Mouse (Mus musculus): ENCODE measurements at regions not wholly inside any gene's neighbourhood (a gene's known extent, or its start where the extent isn't known, plus 50 kb on each side); places are given as distances from the start of the nearest gene placed in this dataset.

DNA sequence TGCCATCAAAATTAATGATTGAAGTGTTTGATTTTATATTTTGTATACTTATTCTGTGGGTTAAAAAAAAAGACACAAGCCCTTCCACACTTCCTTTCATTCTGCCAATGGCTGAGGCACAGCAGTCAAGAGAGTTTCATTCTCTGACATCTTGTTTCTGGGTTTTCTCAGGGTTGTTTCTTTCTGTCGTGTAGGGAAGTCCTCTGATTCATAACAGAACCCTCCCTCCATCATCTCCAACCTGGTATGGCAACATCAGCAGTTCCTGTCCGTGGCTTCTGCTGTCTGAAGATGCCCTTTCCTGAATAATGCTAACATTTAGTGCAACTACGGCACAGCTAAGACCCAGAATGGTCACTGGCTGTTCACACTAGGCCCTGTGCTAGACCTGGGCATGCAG, 167.3 kb downstream of the Hs3st3b1 start:
- no peaks in the 10 kb centered on the region for H3K36me3 ChIP-seq (ENCODE audit: control insufficient read depth, insufficient read depth, low read length)
- H3K4me1 ChIP-seq (replicated peaks; ENCODE audit: control insufficient read depth, insufficient read depth, low read length): no peaks in the 10 kb centered on the region
- no peak overlapping the region for H3K27ac ChIP-seq (ENCODE audit: low read length)
- ATAC-seq (ENCODE audit: low read depth): no peak
- no peaks in the 10 kb centered on the region for H3K9me3 ChIP-seq (ENCODE audit: control insufficient read depth, low read length)
- H3K4me3 ChIP-seq (ENCODE audit: low read length): no peak overlapping the region
- no peak overlapping the region for H3K9ac ChIP-seq (ENCODE audit: low read length)
- 70% methylated on average over 3 of the region's 3 CpGs for WGBS
- H3K27me3 ChIP-seq (ENCODE audit: control insufficient read depth, insufficient read depth, low read depth, low read length): peaks cover 3% of the 10 kb centered on the region; the same call in 1 of the 2 replicates
- H3K4me2 ChIP-seq (ENCODE audit: low read depth, low read length): no peak overlapping the region

DNA sequence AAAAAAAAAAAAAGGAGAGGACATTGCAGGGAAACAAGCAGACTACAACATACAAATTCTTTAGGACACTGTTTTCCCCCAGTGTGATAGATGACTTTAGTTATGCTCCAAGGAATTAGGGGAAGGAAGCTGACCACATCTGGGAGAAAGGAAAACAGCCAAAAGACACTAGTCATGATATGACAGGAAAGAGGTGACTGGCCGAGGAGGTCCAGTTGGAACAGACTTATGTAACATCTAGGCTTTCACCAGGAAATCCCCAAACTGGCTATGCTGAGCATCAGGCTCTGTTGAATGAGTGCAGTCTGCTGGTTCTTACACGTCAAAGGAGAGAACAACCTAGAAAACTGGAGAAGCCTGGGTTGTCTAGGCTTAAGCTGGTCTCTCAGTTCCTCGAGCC, 163.8 kb downstream of the Hs3st3b1 start:
- peak; percentile 80 for ATAC-seq (ENCODE audit: low read depth)
- 40% methylated on average over 3 of the region's 3 CpGs for WGBS

GRCm38 (mm10) chr11:63761561-63761960, 160.5 kb downstream of the Hs3st3b1 start:
- no peaks in the 10 kb centered on the region for H3K36me3 ChIP-seq (ENCODE audit: control insufficient read depth, insufficient read depth, low read length)
- H3K4me1 ChIP-seq (replicated peaks; ENCODE audit: control insufficient read depth, insufficient read depth, low read length): no peaks in the 10 kb centered on the region
- peaks cover 3% of the 10 kb centered on the region; the same call in 1 of the 2 replicates for H3K27me3 ChIP-seq (ENCODE audit: control insufficient read depth, insufficient read depth, low read depth, low read length)
- H3K9me3 ChIP-seq (ENCODE audit: control insufficient read depth, low read length): no peaks in the 10 kb centered on the region
- no peak overlapping the region for H3K4me2 ChIP-seq (ENCODE audit: low read depth, low read length)
- H3K27ac ChIP-seq (ENCODE audit: low read length): no peak overlapping the region
- ATAC-seq (ENCODE audit: low read depth): no peak
- H3K4me3 ChIP-seq (ENCODE audit: low read length): no peak overlapping the region
- H3K9ac ChIP-seq (ENCODE audit: low read length): no peak overlapping the region
- WGBS: 79% methylated on average over 6 of the region's 6 CpGs

More for the DNA sequence above, 163.8 kb downstream of the Hs3st3b1 start:
- Histone ChIP-seq H3K27ac (ENCODE audit: low read length) (no peak overlapping the region), H3K36me3 (ENCODE audit: control insufficient read depth, insufficient read depth, low read length) (no peaks in the 10 kb centered on the region), H3K9ac (ENCODE audit: low read length) (no peak overlapping the region), H3K4me1 (replicated peaks; ENCODE audit: control insufficient read depth, insufficient read depth, low read length) (no peaks in the 10 kb centered on the region), H3K4me3 (ENCODE audit: low read length) (no peak overlapping the region), H3K9me3 (ENCODE audit: control insufficient read depth, low read length) (no peaks in the 10 kb centered on the region), H3K4me2 (ENCODE audit: low read depth, low read length) (no peak overlapping the region), H3K27me3 (ENCODE audit: control insufficient read depth, insufficient read depth, low read depth, low read length) (peaks cover 3% of the 10 kb centered on the region; the same call in 1 of the 2 replicates)

DNA sequence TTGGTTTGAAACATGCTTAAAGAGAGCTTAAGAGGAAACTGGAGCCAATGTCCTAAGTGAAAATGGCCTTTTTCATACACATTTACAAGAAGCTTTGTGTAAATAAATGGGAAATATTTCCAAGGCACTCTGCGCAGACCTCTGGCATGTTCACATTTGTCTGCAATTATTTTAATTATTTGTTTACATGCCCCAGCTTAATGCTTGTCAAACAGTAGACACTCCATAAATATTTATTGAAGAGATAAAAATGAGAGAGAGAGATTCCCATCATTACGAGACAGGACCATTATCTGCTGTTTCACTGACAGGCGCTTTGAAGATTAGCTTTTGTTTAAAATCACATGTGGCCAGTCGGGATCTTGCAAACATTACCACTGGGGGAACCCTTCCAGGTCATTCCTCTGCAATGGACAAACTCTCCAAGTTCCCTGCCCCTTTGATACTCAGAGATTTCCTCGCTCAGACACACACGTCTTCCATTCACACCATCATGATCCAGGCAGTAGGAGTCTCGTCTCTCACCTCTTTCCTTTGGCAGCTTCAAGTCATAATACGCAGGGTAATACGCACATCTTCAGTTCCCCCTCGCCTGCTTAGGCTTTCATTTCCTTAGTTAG, 154.3 kb downstream of the Hs3st3b1 start:
- H3K4me3 ChIP-seq (ENCODE audit: low read length): no peak overlapping the region
- peak; percentile 88 for ATAC-seq (ENCODE audit: low read depth)
- 21% methylated on average over 10 of the region's 10 CpGs for WGBS
- no peak overlapping the region for H3K4me2 ChIP-seq (ENCODE audit: low read depth, low read length)
- H3K36me3 ChIP-seq (ENCODE audit: control insufficient read depth, insufficient read depth, low read length): no peaks in the 10 kb centered on the region
- H3K9ac ChIP-seq (ENCODE audit: low read length): no peak overlapping the region
- H3K9me3 ChIP-seq (ENCODE audit: control insufficient read depth, low read length): no peaks in the 10 kb centered on the region; the same call in 1 of the 2 replicates
- H3K27me3 ChIP-seq (ENCODE audit: control insufficient read depth, insufficient read depth, low read depth, low read length): no peaks in the 10 kb centered on the region; the same call in 1 of the 2 replicates
- H3K27ac ChIP-seq (ENCODE audit: low read length): no peak overlapping the region
- peaks cover 4% of the 10 kb centered on the region; the same call in 1 of the 2 replicates for H3K4me1 ChIP-seq (replicated peaks; ENCODE audit: control insufficient read depth, insufficient read depth, low read length)

DNA sequence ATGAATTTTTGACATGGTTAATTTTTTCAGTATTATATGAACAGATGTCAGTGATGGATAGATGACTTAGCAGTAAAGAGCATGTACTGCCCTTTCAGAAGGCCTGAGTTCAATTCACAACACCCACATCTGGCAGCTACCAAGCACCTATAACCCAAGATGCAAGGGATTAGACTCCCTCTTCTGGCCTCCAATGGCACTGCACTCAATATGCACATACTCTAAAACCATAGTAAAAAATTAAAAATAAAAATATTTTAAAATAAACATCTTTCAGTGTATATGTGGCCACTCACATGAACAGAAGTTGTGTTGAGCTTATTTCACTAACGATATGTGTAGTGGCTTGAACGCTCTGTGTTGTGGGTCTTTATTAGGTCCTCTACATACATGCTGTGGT, 152.4 kb downstream of the Hs3st3b1 start:
- Histone ChIP-seq H3K9ac (ENCODE audit: low read length) (no peak overlapping the region), H3K4me3 (ENCODE audit: low read length) (no peak overlapping the region), H3K4me2 (ENCODE audit: low read depth, low read length) (no peak overlapping the region), H3K27ac (ENCODE audit: low read length) (no peak overlapping the region), H3K9me3 (ENCODE audit: control insufficient read depth, low read length) (no peaks in the 10 kb centered on the region; the same call in 1 of the 2 replicates), H3K27me3 (ENCODE audit: control insufficient read depth, insufficient read depth, low read depth, low read length) (no peaks in the 10 kb centered on the region; the same call in 1 of the 2 replicates), H3K4me1 (replicated peaks; ENCODE audit: control insufficient read depth, insufficient read depth, low read length) (peaks cover 4% of the 10 kb centered on the region; the same call in 1 of the 2 replicates), H3K36me3 (ENCODE audit: control insufficient read depth, insufficient read depth, low read length) (no peaks in the 10 kb centered on the region)
- WGBS: 97% methylated on average over 2 of the region's 2 CpGs
- ATAC-seq (ENCODE audit: low read depth): no peak

- no peak for ATAC-seq (ENCODE audit: low read depth)
- Histone ChIP-seq H3K36me3 (ENCODE audit: control insufficient read depth, insufficient read depth, low read length) (no peaks in the 10 kb centered on the region), H3K9ac (ENCODE audit: low read length) (no peak overlapping the region), H3K27ac (ENCODE audit: low read length) (no peak overlapping the region), H3K27me3 (ENCODE audit: control insufficient read depth, insufficient read depth, low read depth, low read length) (peaks cover 4% of the 10 kb centered on the region; the same call in 1 of the 2 replicates), H3K4me2 (ENCODE audit: low read depth, low read length) (no peak overlapping the region), H3K4me3 (ENCODE audit: low read length) (no peak overlapping the region), H3K9me3 (ENCODE audit: control insufficient read depth, low read length) (no peaks in the 10 kb centered on the region), H3K4me1 (replicated peaks; ENCODE audit: control insufficient read depth, insufficient read depth, low read length) (no peaks in the 10 kb centered on the region)
- WGBS: 46% methylated on average over 6 of the region's 6 CpGs
These were observed 146.7 kb downstream of the Hs3st3b1 start for GRCm38 (mm10) chr11:63775382-63775781.

DNA sequence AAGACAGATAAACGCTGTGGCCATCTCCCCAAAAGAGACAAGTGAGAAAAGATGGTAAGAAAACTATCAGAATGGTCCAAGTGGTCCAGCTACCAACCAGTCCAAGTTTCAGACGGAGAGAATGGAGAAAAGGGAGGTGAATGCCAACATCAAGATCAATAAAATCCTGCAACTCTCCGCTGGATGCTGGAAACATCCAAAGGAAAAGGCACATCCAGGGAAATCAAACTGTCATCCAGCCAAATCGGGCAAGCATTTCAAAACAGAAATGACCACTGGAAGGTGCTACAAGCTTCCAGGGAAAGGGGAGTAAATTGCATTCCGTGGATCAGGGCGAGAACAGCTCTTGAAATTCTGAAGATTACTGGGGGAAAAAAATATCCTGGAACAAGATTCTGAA, 142.7 kb downstream of the Hs3st3b1 start:
- H3K4me1 ChIP-seq (replicated peaks; ENCODE audit: control insufficient read depth, insufficient read depth, low read length): no peaks in the 10 kb centered on the region
- H3K27me3 ChIP-seq (ENCODE audit: control insufficient read depth, insufficient read depth, low read depth, low read length): peaks cover 4% of the 10 kb centered on the region; the same call in 1 of the 2 replicates
- H3K27ac ChIP-seq (ENCODE audit: low read length): no peak overlapping the region
- WGBS: 63% methylated on average over 6 of the region's 6 CpGs
- H3K9me3 ChIP-seq (ENCODE audit: control insufficient read depth, low read length): no peaks in the 10 kb centered on the region
- H3K4me3 ChIP-seq (ENCODE audit: low read length): no peak overlapping the region
- H3K4me2 ChIP-seq (ENCODE audit: low read depth, low read length): no peak overlapping the region
- H3K36me3 ChIP-seq (ENCODE audit: control insufficient read depth, insufficient read depth, low read length): no peaks in the 10 kb centered on the region
- no peak overlapping the region for H3K9ac ChIP-seq (ENCODE audit: low read length)
- no peak for ATAC-seq (ENCODE audit: low read depth)

DNA sequence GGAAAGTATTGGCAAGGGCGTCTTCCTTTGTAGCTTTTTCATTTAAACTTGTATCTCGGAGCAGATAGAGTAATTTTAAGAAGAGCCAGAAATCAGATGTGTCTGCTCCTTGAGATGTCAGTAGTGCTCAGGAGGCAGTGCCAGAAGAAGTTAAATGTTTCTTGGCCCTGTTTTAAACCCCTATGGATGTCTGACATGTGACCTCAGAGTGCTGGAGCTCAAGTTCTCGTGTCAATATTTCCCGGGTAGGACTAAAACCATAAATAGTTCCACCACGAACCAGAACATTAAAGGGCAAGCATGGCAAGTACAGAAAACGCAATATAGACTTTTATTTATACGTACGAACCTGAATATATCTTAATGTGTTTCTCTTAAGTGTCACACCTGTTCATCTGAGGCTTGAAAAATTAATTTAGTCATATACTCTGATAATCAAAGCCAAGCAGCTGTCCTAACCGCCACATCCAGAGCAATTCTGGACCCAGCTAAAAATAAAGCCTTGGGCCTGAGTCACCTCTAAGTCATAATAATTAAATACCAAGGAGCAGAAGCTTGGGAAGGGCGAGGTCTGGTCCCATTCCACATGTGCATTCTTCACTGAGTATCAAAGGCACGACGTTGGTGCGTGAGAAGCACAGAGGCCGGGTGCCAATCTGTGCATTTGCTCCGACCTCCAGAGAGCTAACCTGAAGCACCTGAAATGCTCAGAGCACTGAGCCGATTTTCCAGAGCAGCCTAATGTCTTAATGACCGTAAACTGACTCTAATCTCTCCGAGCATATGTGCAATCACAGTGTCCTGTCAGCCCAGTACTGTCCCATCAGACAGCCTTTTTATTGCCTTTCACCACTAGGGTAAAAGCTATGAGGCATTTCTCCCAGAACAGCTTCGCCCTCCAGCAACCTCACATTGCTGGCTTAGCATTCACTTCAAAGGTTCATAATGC, 139.8 kb downstream of the Hs3st3b1 start:
- no peaks in the 10 kb centered on the region for H3K36me3 ChIP-seq (ENCODE audit: control insufficient read depth, insufficient read depth, low read length)
- H3K4me1 ChIP-seq (replicated peaks; ENCODE audit: control insufficient read depth, insufficient read depth, low read length): no peaks in the 10 kb centered on the region
- ATAC-seq (ENCODE audit: low read depth): no peak
- no peak overlapping the region for H3K4me2 ChIP-seq (ENCODE audit: low read depth, low read length)
- no peak overlapping the region for H3K27ac ChIP-seq (ENCODE audit: low read length)
- no peak overlapping the region for H3K4me3 ChIP-seq (ENCODE audit: low read length)
- no peaks in the 10 kb centered on the region for H3K9me3 ChIP-seq (ENCODE audit: control insufficient read depth, low read length)
- peaks cover 2% of the 10 kb centered on the region; the same call in 1 of the 2 replicates for H3K27me3 ChIP-seq (ENCODE audit: control insufficient read depth, insufficient read depth, low read depth, low read length)
- 69% methylated on average over 19 of the region's 19 CpGs for WGBS
- no peak overlapping the region for H3K9ac ChIP-seq (ENCODE audit: low read length)

GRCm38 (mm10) chr11:63785281-63785886, 136.7 kb downstream of the Hs3st3b1 start:
- 49% methylated on average over 8 of the region's 8 CpGs for WGBS
- no peaks in the 10 kb centered on the region for H3K9me3 ChIP-seq (ENCODE audit: control insufficient read depth, low read length)
- no peak overlapping the region for H3K4me3 ChIP-seq (ENCODE audit: low read length)
- H3K4me2 ChIP-seq (ENCODE audit: low read depth, low read length): no peak overlapping the region
- no peak overlapping the region for H3K27ac ChIP-seq (ENCODE audit: low read length)
- ATAC-seq (ENCODE audit: low read depth): no peak
- no peak overlapping the region for H3K9ac ChIP-seq (ENCODE audit: low read length)
- no peaks in the 10 kb centered on the region for H3K4me1 ChIP-seq (replicated peaks; ENCODE audit: control insufficient read depth, insufficient read depth, low read length)
- H3K27me3 ChIP-seq (ENCODE audit: control insufficient read depth, insufficient read depth, low read depth, low read length): no peaks in the 10 kb centered on the region
- no peaks in the 10 kb centered on the region for H3K36me3 ChIP-seq (ENCODE audit: control insufficient read depth, insufficient read depth, low read length)

All from lung, embryonic 16.5 days (tissue).